Mouse (Mus musculus) kidney, postnatal 0 days (tissue): ENCODE results near the gene Gm38392. TPM values are rescaled to one million over a fixed set of nuclear protein-coding genes. Genes with fewer than 3 reads are reported as not detected.

Source experiments
- ATAC-seq: fragments of 200-750 bp; cut with Nextera tagmentation; replicated peaks from 2 replicates; pipeline ENCODE4 v1.8.0; 2017; ENCODE audit warnings: low read depth, moderate number of reproducible peaks, moderate TSS enrichment, moderate library complexity; ENCODE audit not compliant: low FRiP score
- DNase-seq: peaks from one replicate; pipeline ENCODE4 v3.0.0-alpha.2; 2016; ENCODE audit warnings: low spot score
- H3K27ac ChIP-seq: fragments of 300-500 bp; sonication (generic); 2 replicates; pipeline ENCODE4 v1.5.1; 2014; ENCODE audit warnings: mild to moderate bottlenecking
- H3K27me3 ChIP-seq: fragments of 300-500 bp; sonication (generic); 2 replicates; pipeline ENCODE4 v1.6.1; 2014; ENCODE audit warnings: low read length, mixed read lengths; ENCODE audit not compliant: insufficient read depth
- H3K36me3 ChIP-seq: fragments of 300-500 bp; sonication (generic); 2 replicates; pipeline ENCODE4 v1.6.1; 2014; ENCODE audit warnings: low read length, mixed read lengths; ENCODE audit not compliant: insufficient read depth
- H3K4me1 ChIP-seq: fragments of 300-500 bp; sonication (generic); replicated peaks from 2 replicates; pipeline ENCODE4 v1.6.1; 2014; ENCODE audit warnings: antibody characterized with exemption, low read length, mixed read lengths; ENCODE audit not compliant: insufficient read depth
- H3K4me2 ChIP-seq: fragments of 300-500 bp; sonication (generic); 2 replicates; pipeline ENCODE4 v1.6.1; 2014; ENCODE audit warnings: mild to moderate bottlenecking, low read length, moderate library complexity, mixed read lengths
- H3K4me3 ChIP-seq: fragments of 300-500 bp; sonication (generic); replicated peaks from 2 replicates; pipeline ENCODE4 v1.5.1; 2014; ENCODE audit warnings: low read depth, low read length
- H3K9ac ChIP-seq: fragments of 300-500 bp; sonication (generic); 2 replicates; pipeline ENCODE4 v1.6.1; 2014; ENCODE audit warnings: low read depth, low read length
- H3K9me3 ChIP-seq: fragments of 300-500 bp; sonication (generic); replicated peaks from 2 replicates; pipeline ENCODE4 v1.6.1; 2016; ENCODE audit warnings: low read length, inconsistent platforms, mixed read lengths
- CTCF ChIP-seq: IDR thresholded peaks from 2 replicates; pipeline ENCODE4 v1.5.1; 2016; ENCODE audit warnings: antibody characterized with exemption, low read depth, mild to moderate bottlenecking, moderate library complexity
- WGBS: fragments of 180-500 bp; shearing (Covaris S2); extraction: QIAGEN DNeasy Blood & Tissue Kit; methylation state at CpG from one replicate; pipeline ENCODE4 v1.1.7; 2014; 5-methylcytosine and 5-hydroxymethylcytosine counted together
- polyA plus RNA-seq: library from polyadenylated mRNA; unstranded; fragments of >200 nt; fragmentation: Nextera tagmentation; extraction: Ambion mirVana; gene quantifications from 2 replicates; pipeline ENCODE4 v1.2.1, GENCODE M21; 2015

Gene Gm38392
- polyA plus RNA-seq, 1 experiment from 2014 or later, result 3.8 TPM

- Histone ChIP-seq H3K9me3 (no peaks in the 10 kb centered on the region), H3K9ac (no peak overlapping the region), H3K4me2 (no peak overlapping the region), H3K4me1 (0 out of 2 replicates have a peak, but pooled peaks cover 4% of the 10 kb centered on the region), H3K27me3 (peaks cover 41% of the 10 kb centered on the region), H3K27ac (no peak overlapping the region), H3K4me3 (no peak overlapping the region), H3K36me3 (no peaks in the 10 kb centered on the region)
- DNase-seq (peak; percentile 56), ATAC-seq (no peak)
- peak; percentile 62 for TF ChIP-seq CTCF
- WGBS, result 8% methylated on average over 10 of the region's 10 CpGs
Observed at GRCm38 (mm10) chr3:88237556-88238194, 49.3 kb downstream of the Gm38392 start.

- ATAC-seq, result no peak
Observed at GRCm38 (mm10) chr3:88237161-88237555, 49.9 kb downstream of the Gm38392 start.

GRCm38 (mm10) chr3:88235616-88236015 lies 51.4 kb downstream of the Gm38392 start:
- Histone ChIP-seq H3K9me3 (no peaks in the 10 kb centered on the region), H3K36me3 (no peaks in the 10 kb centered on the region), H3K27me3 (peaks cover 23% of the 10 kb centered on the region), H3K27ac (no peak overlapping the region), H3K4me3 (no peak overlapping the region), H3K9ac (no peak overlapping the region), H3K4me2 (no peak overlapping the region), H3K4me1 (0 out of 2 replicates have a peak, but pooled peaks cover 4% of the 10 kb centered on the region)
- TF ChIP-seq CTCF, result no peak
- WGBS, result 72% methylated on average over 2 of the region's 2 CpGs
- DNase-seq, result no peak
- ATAC-seq, result no peak

More at GRCm38 (mm10) chr3:88237161-88237555, 49.9 kb downstream of the Gm38392 start:
- no peak overlapping the region for H3K4me2 ChIP-seq
- no peak overlapping the region for H3K4me3 ChIP-seq
- H3K9ac ChIP-seq, result no peak overlapping the region
- no peak overlapping the region for H3K27ac ChIP-seq
- 0 out of 2 replicates have a peak, but pooled peaks cover 4% of the 10 kb centered on the region for H3K4me1 ChIP-seq
- H3K9me3 ChIP-seq, result no peaks in the 10 kb centered on the region
- H3K36me3 ChIP-seq, result no peaks in the 10 kb centered on the region
- H3K27me3 ChIP-seq, result peaks cover 37% of the 10 kb centered on the region
- 46% methylated on average over 6 of the region's 6 CpGs for WGBS
- no peak for TF ChIP-seq CTCF
- no peak for DNase-seq

- peaks cover 19% of the 10 kb centered on the region for H3K27me3 ChIP-seq
- H3K4me2 ChIP-seq, result no peak overlapping the region
- no peaks in the 10 kb centered on the region for H3K9me3 ChIP-seq
- no peaks in the 10 kb centered on the region for H3K36me3 ChIP-seq
- DNase-seq (no peak), ATAC-seq (no peak)
- no peak overlapping the region for H3K27ac ChIP-seq
- no peak overlapping the region for H3K4me3 ChIP-seq
- TF ChIP-seq CTCF, result peak; percentile 55
- WGBS, result 7% methylated on average over 3 of the region's 3 CpGs
- H3K9ac ChIP-seq, result no peak overlapping the region
- H3K4me1 ChIP-seq, result 0 out of 2 replicates have a peak, but pooled peaks cover 4% of the 10 kb centered on the region
Observed at GRCm38 (mm10) chr3:88235216-88235615, 51.8 kb downstream of the Gm38392 start.

- H3K27ac ChIP-seq, result no peak overlapping the region
- WGBS, result 29% methylated on average over 8 of the region's 8 CpGs
- H3K9me3 ChIP-seq, result no peaks in the 10 kb centered on the region
- H3K9ac ChIP-seq, result no peak overlapping the region
- no peak overlapping the region for H3K4me3 ChIP-seq
- no peak for DNase-seq
- H3K36me3 ChIP-seq, result no peaks in the 10 kb centered on the region
- peaks cover 7% of the 10 kb centered on the region; the same call in 1 of the 2 replicates for H3K27me3 ChIP-seq
- no peak for TF ChIP-seq CTCF
- H3K4me1 ChIP-seq, result 0 out of 2 replicates have a peak, but pooled peaks cover 4% of the 10 kb centered on the region
- no peak for ATAC-seq
- H3K4me2 ChIP-seq, result no peak overlapping the region
Observed at GRCm38 (mm10) chr3:88234041-88234440, 53.0 kb downstream of the Gm38392 start.

- H3K27me3 ChIP-seq, result no peaks in the 10 kb centered on the region
- H3K4me1 ChIP-seq, result 0 out of 2 replicates have a peak, but pooled peaks cover 4% of the 10 kb centered on the region
- no peak overlapping the region for H3K4me3 ChIP-seq
- H3K4me2 ChIP-seq, result no peak overlapping the region
- H3K9me3 ChIP-seq, result no peaks in the 10 kb centered on the region
- 37% methylated on average over 7 of the region's 7 CpGs for WGBS
- no peak for TF ChIP-seq CTCF
- ATAC-seq (no peak), DNase-seq (no peak)
- no peak overlapping the region for H3K9ac ChIP-seq
- no peak overlapping the region for H3K27ac ChIP-seq
- H3K36me3 ChIP-seq, result no peaks in the 10 kb centered on the region
Observed at GRCm38 (mm10) chr3:88232851-88233649, 54.0 kb downstream of the Gm38392 start.
